ENCODE assay signal across 8 mouse cellular contexts in the genomic region with DNA sequence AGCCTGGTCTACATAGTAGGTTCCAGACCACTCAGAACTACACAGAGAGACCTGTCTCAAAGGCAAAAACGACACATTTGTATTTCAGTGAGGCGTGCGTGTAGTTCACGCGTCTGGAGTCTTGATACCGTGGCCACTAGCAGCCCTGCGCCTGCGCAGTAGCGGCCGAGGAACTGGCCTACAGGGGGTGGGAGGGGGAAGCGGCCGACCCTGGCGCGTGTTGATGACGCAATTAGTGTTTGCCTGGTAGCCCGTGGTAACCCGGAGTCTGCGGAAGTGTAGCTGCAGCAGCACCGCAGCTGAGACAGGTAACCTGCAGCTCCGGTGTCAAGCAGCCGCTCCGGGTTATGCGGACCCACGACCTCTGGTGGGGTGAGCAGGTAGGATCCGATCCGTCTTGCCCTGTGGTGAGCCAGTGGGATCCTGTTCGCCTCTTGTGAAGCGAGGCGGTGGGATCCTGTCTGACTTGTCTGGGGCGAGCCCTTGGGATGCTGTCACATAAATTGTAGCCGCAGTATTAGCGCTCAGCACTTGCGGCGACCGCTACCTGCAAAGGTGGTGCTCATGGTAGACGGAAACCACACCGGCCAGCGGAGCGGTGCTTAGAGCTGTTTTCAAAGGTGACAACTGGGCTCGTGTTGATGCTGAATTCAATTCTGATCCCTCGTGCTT. TPM values are rescaled to one million over a fixed set of nuclear protein-coding genes. Genes with fewer than 3 reads are reported as not detected.
DNase-seq lines count a peak whose midpoint lies in the region; ATAC-seq lines count a peak whose summit lies in the region.

Gene 2010111I01Rik, plus strand, starts transcription at position 254 of the 672 bp plus-strand sequence.

- peak; percentile 97 for DNase-seq in R1 (ENCODE audit: low read depth, low spot score)
- DNase-seq in cerebellum, postnatal 25 days: peak; percentile 96 to 98
- DNase-seq in frontal cortex, postnatal 25 days (ENCODE audit: low spot score in 2 of 2): peak; percentile 93 to 95
- DNase-seq in hindbrain, embryonic 14.5 days (ENCODE audit: low spot score): peak; percentile 100
- peak; percentile 93 to 95 for DNase-seq in layer of hippocampus, postnatal 36 days
- peak; percentile 98 for DNase-seq in lung, postnatal 36 days
- peak; percentile 97 for DNase-seq in retina, postnatal 1 day
- DNase-seq in urinary bladder, adult 18-20 months (ENCODE audit: low spot score in 2 of 2): peak; percentile 92 to 93

- H3K9ac ChIP-seq in hindbrain, embryonic 14.5 days: peak within 1 kb of the TSS; percentile 61

- under 1% methylated on average over 41 of the region's 41 CpGs for WGBS in hindbrain, embryonic 14.5 days

- H3K27me3 ChIP-seq in hindbrain, embryonic 14.5 days (ENCODE audit: control insufficient read depth, insufficient read depth, low read length): no peaks in the 10 kb centered on the region

- H3K36me3 ChIP-seq in hindbrain, embryonic 14.5 days (replicated peaks; ENCODE audit: control insufficient read depth, insufficient read depth): no peaks in the 10 kb centered on the region

- H3K27ac ChIP-seq in hindbrain, embryonic 14.5 days: peak within 1 kb of the TSS; percentile 40; the same call in 1 of the 2 replicates

- H3K4me2 ChIP-seq in hindbrain, embryonic 14.5 days (replicated peaks): peak within 1 kb of the TSS; percentile 77

- no peaks in the 10 kb centered on the region for H3K9me3 ChIP-seq in hindbrain, embryonic 14.5 days (ENCODE audit: control insufficient read depth, low read length)

- H3K4me3 ChIP-seq in hindbrain, embryonic 14.5 days (replicated peaks; ENCODE audit: low read length): peak within 1 kb of the TSS; percentile 52

- H3K4me1 ChIP-seq in hindbrain, embryonic 14.5 days (replicated peaks; ENCODE audit: control insufficient read depth, insufficient read depth, low read length): peaks cover 10% of the 10 kb centered on the region; the same call in 1 of the 2 replicates

- ATAC-seq in hindbrain, embryonic 14.5 days (ENCODE audit: low FRiP score): peak; percentile 95

RNA-seq across cellular contexts. Expression of gene 2010111I01Rik, which starts in this region (rescaled TPM):
- 29.6 and 32.6 TPM in 2 replicates for polyA plus RNA-seq in hindbrain, embryonic 14.5 days (2014; fragmentation: Nextera tagmentation; extraction: Ambion mirVana)
- total RNA-seq in layer of hippocampus, postnatal 36 days (2021): 10 to 100 TPM; 76.8 to 92.7 TPM

Comparison
In these comparisons a context has a peak if more than half of its experiments do, and no peak if none do; other contexts are left out.
1. Peak in every context shown above with its lines: DNase-seq, ATAC-seq, H3K4me3 ChIP-seq and H3K27ac ChIP-seq.